Comparison of ENCODE assay signal across 11 mouse cellular contexts in genomic region chr3:109765141-109765540, GRCm38 (mm10).
"Had no signal": no experiment of that assay in that cellular context is flagged by ENCODE, and none has a peak within 500 bp of the region (broad histone marks: within the 10 kb centered on the region; RNA-seq: fewer than 3 reads in every experiment).

No protein-coding gene starts in this region.

- H3K9me3 ChIP-seq: limb, embryonic 12.5 days; liver, embryonic 13.5 days; midbrain, embryonic 12.5 days; neural tube, embryonic 15.5 days had no signal

- H3K9ac ChIP-seq: limb, embryonic 12.5 days; liver, embryonic 13.5 days; midbrain, embryonic 12.5 days; neural tube, embryonic 15.5 days had no signal

- H3K27me3 ChIP-seq: limb, embryonic 12.5 days; liver, embryonic 13.5 days; midbrain, embryonic 12.5 days; neural tube, embryonic 15.5 days had no signal

- H3K4me3 ChIP-seq: layer of hippocampus, adult 2 months; limb, embryonic 12.5 days; liver, embryonic 13.5 days; midbrain, embryonic 12.5 days; neural tube, embryonic 15.5 days had no signal

- H3K4me1 ChIP-seq: liver, embryonic 13.5 days; midbrain, embryonic 12.5 days; neural tube, embryonic 15.5 days had no signal

- DNase-seq: kidney, postnatal 10 days; kidney, postnatal 4 days; liver; liver, embryonic 13.5 days; lung, adult 18-20 months; right cerebral cortex, postnatal 4 days; thymus, postnatal 36 days had no signal

- H3K4me2 ChIP-seq: limb, embryonic 12.5 days; liver, embryonic 13.5 days; midbrain, embryonic 12.5 days; neural tube, embryonic 15.5 days had no signal

- H3K27ac ChIP-seq: layer of hippocampus, adult 2 months; limb, embryonic 12.5 days; liver, embryonic 13.5 days; midbrain, embryonic 12.5 days; neural tube, embryonic 15.5 days had no signal

- H3K36me3 ChIP-seq: limb, embryonic 12.5 days; liver, embryonic 13.5 days; midbrain, embryonic 12.5 days; neural tube, embryonic 15.5 days had no signal
